Mouse (Mus musculus) lung, postnatal 4 days (tissue): ENCODE measurements around the gene Jund.

Experiments
- DNase-seq, 2 experiments: peaks; one replicate each; pipeline ENCODE4 v3.0.0; 2021

Gene Jund

GRCm38 (mm10) chr8:70698310-70699109, at the start of gene Jund:
Jund (plus strand) TSS chr8:70698949.
- DNase-seq = peak; percentile 99 to 100

GRCm38 (mm10) chr8:70649324-70649723, 49.4 kb upstream of the Jund start:
- peak; percentile 85 to 91 for DNase-seq

- no peak for DNase-seq
Observed at GRCm38 (mm10) chr8:70650351-70650750, 48.4 kb upstream of the Jund start.

- DNase-seq = peak; percentile 78 to 85
Observed at GRCm38 (mm10) chr8:70653226-70653625, 45.5 kb upstream of the Jund start.

GRCm38 (mm10) chr8:70654121-70654520, 44.6 kb upstream of the Jund start:
- no peak for DNase-seq

- DNase-seq = no peak
Observed at GRCm38 (mm10) chr8:70655469-70655868, 43.3 kb upstream of the Jund start.

- no peak for DNase-seq
Observed at GRCm38 (mm10) chr8:70656193-70656790, 42.5 kb upstream of the Jund start.

- DNase-seq = no peak
Observed at GRCm38 (mm10) chr8:70657214-70657613, 41.5 kb upstream of the Jund start.

GRCm38 (mm10) chr8:70657739-70658138, 41.0 kb upstream of the Jund start:
- DNase-seq = no peak

GRCm38 (mm10) chr8:70658897-70659603, 39.7 kb upstream of the Jund start:
- no peak for DNase-seq

GRCm38 (mm10) chr8:70659604-70660272, 39.0 kb upstream of the Jund start:
- peak; percentile 95 to 97 for DNase-seq

- DNase-seq = peak; percentile 42 to 77
Observed at GRCm38 (mm10) chr8:70660273-70660725, 38.5 kb upstream of the Jund start, which contains the start of gene Pgpep1. Pgpep1 (minus strand) TSS chr8:70660388.

- no peak for DNase-seq
Observed at GRCm38 (mm10) chr8:70663691-70664090, 35.1 kb upstream of the Jund start.

- DNase-seq = no peak
Observed at GRCm38 (mm10) chr8:70664631-70665030, 34.1 kb upstream of the Jund start.

- DNase-seq = no peak
Observed at GRCm38 (mm10) chr8:70665599-70665998, 33.1 kb upstream of the Jund start.

GRCm38 (mm10) chr8:70667071-70667470, 31.7 kb upstream of the Jund start:
- peak in 1 of 2 experiments; percentile 63 for DNase-seq

- no peak for DNase-seq
Observed at GRCm38 (mm10) chr8:70671615-70672324, 27.0 kb upstream of the Jund start.

- no peak for DNase-seq
Observed at GRCm38 (mm10) chr8:70672325-70673078, 26.2 kb upstream of the Jund start.

GRCm38 (mm10) chr8:70673079-70673856, 25.5 kb upstream of the Jund start, which contains the start of gene Lsm4:
Lsm4 (plus strand) TSS chr8:70673248.
- DNase-seq = peak; percentile 97 to 98

- no peak for DNase-seq
Observed at GRCm38 (mm10) chr8:70674109-70674508, 24.6 kb upstream of the Jund start.

- no peak for DNase-seq
Observed at GRCm38 (mm10) chr8:70674716-70675115, 24.0 kb upstream of the Jund start.
